Mouse (Mus musculus): ENCODE results near the gene Olfr1036. TPM values are rescaled to one million over a fixed set of nuclear protein-coding genes. Genes with fewer than 3 reads are reported as not detected.
"Not testable (repeated sequence)": the region's sequence is repeated elsewhere in the genome, so short reads cannot be mapped to it uniquely, and the experiment has no call there.

Olfr1036 gene
- total RNA-seq (2022): not detected

DNA sequence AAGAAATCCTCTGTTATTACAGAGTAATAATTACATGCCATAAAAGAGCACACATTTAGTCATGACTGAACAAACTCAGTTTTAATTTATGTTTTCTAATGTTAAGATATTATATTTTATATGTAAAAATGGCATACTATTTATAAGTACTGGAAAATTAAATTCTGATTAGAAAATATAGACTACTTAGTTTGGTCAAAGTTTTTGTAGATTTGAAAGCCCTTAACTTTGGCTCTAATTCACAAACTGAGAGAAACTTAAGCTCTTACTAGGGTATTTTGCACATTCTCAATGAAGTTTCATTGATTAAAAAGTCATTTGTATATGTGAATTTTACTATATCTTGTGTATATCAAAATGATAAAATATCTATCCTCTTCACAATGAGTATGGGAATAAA lies at the start of gene Olfr1036:
Olfr1036 (plus strand) TSS at position 301 of the 400 bp plus-strand sequence.
- DNase-seq (ENCODE audit: low spot score): not testable (repeated sequence)

- DNase-seq (ENCODE audit: low spot score): no peak
Observed at GRCm38 (mm10) chr2:86045561-86045960, 28.2 kb upstream of the Olfr1036 start, which contains the start of gene Olfr1034. Gene Olfr1034 (plus strand): TSS chr2:86045861.

DNA sequence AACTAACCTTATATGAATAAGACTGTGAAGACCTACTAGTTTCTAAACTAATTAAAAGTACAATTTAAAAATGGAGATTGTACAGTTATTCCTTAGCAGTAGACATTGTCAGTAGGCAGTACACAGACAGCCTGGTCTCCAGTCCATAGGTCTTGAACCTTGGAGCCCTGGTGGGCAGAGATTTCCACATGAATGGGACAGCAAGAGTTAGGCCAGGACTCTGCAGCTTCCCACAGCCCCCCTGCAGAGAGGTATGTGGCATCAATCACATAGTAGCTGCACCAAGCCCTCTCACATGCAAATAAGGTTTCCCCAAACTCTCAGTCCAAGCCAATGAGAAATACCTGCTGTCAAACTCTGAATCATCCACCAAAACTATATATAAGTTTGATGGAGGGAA lies 23.0 kb upstream of the Olfr1036 start:
- DNase-seq (ENCODE audit: low spot score): not testable (repeated sequence)

- not testable (repeated sequence) for DNase-seq (ENCODE audit: low spot score)
Observed at GRCm38 (mm10) chr2:86063766-86064165, 10.0 kb upstream of the Olfr1036 start.

- DNase-seq (ENCODE audit: low spot score): no peak
Observed at GRCm38 (mm10) chr2:86070189-86070588, 3.6 kb upstream of the Olfr1036 start.

GRCm38 (mm10) chr2:86080478-86080877 lies 6.7 kb downstream of the Olfr1036 start:
- DNase-seq (ENCODE audit: low spot score): not testable (repeated sequence)

- no peak for DNase-seq (ENCODE audit: low spot score)
Observed at GRCm38 (mm10) chr2:86087285-86087684, 13.5 kb downstream of the Olfr1036 start, which contains the start of gene Olfr1037. Gene Olfr1037 (minus strand): TSS chr2:86087385.

Other genes starting within 250 kb of the Olfr1036 start
- gene Olfr1019, start 228.5 kb upstream of the Olfr1036 start, total RNA-seq (2022): not detected
- not detected for gene Olfr1020, start 227.0 kb upstream of the Olfr1036 start, total RNA-seq (2022)
- gene Olfr1022, start 205.4 kb upstream of the Olfr1036 start, total RNA-seq (2022): not detected
- gene Olfr1023, start 188.4 kb upstream of the Olfr1036 start, total RNA-seq (2022): not detected
- gene Olfr1024, start 168.9 kb upstream of the Olfr1036 start, total RNA-seq (2022): not detected
- not detected for gene Olfr1025-ps1, start 158.8 kb upstream of the Olfr1036 start, total RNA-seq (2022)
- gene Olfr1026, start 152.4 kb upstream of the Olfr1036 start, total RNA-seq (2022): not detected
- gene Olfr1028, start 123.6 kb upstream of the Olfr1036 start, total RNA-seq (2022): not detected
- gene Olfr1029, start 100.1 kb upstream of the Olfr1036 start, total RNA-seq (2022): not detected
- not detected for gene Olfr1030, start 94.7 kb upstream of the Olfr1036 start, total RNA-seq (2022)
- not detected for gene Olfr1031, start 83.7 kb upstream of the Olfr1036 start, total RNA-seq (2022)
- gene Olfr1032, start 68.5 kb upstream of the Olfr1036 start, total RNA-seq (2022): not detected
- 1 to 10 TPM; 2.0 to 5.0 (median 3.4) TPM for gene Olfr1033, start 53.4 kb upstream of the Olfr1036 start, total RNA-seq (2022)
- under 1 TPM; 0.19 to 0.28 (median 0.24) TPM for gene Olfr1034, start 28.1 kb upstream of the Olfr1036 start, total RNA-seq (2022)
- not detected for gene Olfr1037, start 13.4 kb downstream of the Olfr1036 start, total RNA-seq (2022)
- not detected for gene Olfr1039, start 61.9 kb downstream of the Olfr1036 start, total RNA-seq (2022)
- not detected for gene Olfr1040, start 72.7 kb downstream of the Olfr1036 start, total RNA-seq (2022)
- not detected for gene Olfr1042, start 87.8 kb downstream of the Olfr1036 start, total RNA-seq (2022)
- gene Olfr1043, start 93.5 kb downstream of the Olfr1036 start, total RNA-seq (2022): not detected
- not detected for gene Olfr1044, start 103.8 kb downstream of the Olfr1036 start, total RNA-seq (2022)
- gene Olfr52, start 111.7 kb downstream of the Olfr1036 start, total RNA-seq (2022): not detected
- gene Olfr1045, start 129.0 kb downstream of the Olfr1036 start, total RNA-seq (2022): not detected
- gene Olfr1046, start 145.3 kb downstream of the Olfr1036 start, total RNA-seq (2022): not detected
- not detected for gene Olfr1047, start 157.4 kb downstream of the Olfr1036 start, total RNA-seq (2022)
- not detected for gene Olfr1048, start 166.3 kb downstream of the Olfr1036 start, total RNA-seq (2022)
- not detected for gene Olfr1049, start 184.3 kb downstream of the Olfr1036 start, total RNA-seq (2022)
- not detected for gene Olfr1051, start 205.1 kb downstream of the Olfr1036 start, total RNA-seq (2022)
- not detected for gene Olfr1052, start 218.5 kb downstream of the Olfr1036 start, total RNA-seq (2022)
- gene Olfr1053, start 241.3 kb downstream of the Olfr1036 start, total RNA-seq (2022): not detected

Data from heart, adult 8-10 months (tissue).